Mouse (Mus musculus) retina, postnatal 1 day (tissue): ENCODE results near the gene Prr18.

Experiments
- DNase-seq: peaks from one replicate; pipeline ENCODE4 v3.0.0-alpha.2; 2012

Gene Prr18

DNA sequence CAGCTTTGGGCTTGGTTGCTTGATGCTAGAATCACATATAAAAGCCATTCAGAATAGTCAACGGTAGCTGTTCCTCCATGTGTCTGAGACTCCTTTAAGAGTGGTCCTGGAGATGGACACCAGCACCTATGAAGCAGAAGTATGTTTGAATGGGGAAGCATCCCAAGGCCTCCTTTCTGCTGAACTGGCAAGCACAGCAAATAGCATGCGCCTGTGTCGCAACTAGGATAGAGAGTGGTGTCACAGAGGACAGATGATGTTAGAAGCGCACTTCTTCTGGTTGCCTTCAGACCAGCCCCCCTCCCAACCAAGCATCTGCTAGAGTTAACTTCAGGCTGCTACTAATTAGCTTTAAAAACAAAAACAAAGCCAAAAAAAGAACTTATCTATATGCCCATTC, 53.2 kb downstream of the Prr18 start:
- DNase-seq: no peak
